In the genomic region with DNA sequence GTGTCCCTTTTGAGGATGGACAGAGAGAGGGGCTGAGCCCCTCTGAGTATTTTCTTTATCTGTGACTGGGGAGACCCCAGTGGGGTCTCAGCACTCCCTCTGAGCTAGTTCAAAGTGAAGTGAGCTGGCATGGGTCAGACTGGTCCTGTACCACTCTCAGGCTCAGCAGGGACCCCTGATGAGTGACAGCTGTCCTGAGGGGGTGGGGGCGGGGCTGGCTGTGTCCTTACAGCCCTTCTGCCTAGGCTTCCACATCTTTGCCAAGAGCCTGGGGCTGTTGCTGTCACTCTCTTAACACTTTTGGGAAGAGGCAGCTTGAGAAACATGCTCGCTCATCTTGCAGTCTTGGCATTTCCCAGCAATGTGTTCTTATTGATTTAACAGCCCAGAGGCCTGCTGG, we compare ENCODE assay signal across 12 mouse cellular contexts. TPM values are rescaled to one million over a fixed set of nuclear protein-coding genes. Genes with fewer than 3 reads are reported as not detected.
DNase-seq lines count a peak whose midpoint lies in the region; ATAC-seq and TF ChIP-seq lines count a peak whose summit lies in the region.
"Had no signal": no experiment of that assay in that cellular context is flagged by ENCODE, and none has a peak within 500 bp of the region (broad histone marks: within the 10 kb centered on the region; RNA-seq: fewer than 3 reads in every experiment).

No protein-coding gene starts in this region.

- H3K27ac ChIP-seq in lung, embryonic 14.5 days (ENCODE audit: low read depth), result no peak overlapping the region
- H3K27ac ChIP-seq in forebrain, embryonic 15.5 days (replicated peaks), result peak overlapping the region; percentile 24; the same call in 1 of the 2 replicates
- H3K27ac ChIP-seq in midbrain, embryonic 16.5 days (ENCODE audit: low read length), result no peak overlapping the region
- no peak overlapping the region for H3K27ac ChIP-seq in intestine, embryonic 15.5 days
- H3K27ac ChIP-seq: embryonic facial prominence, embryonic 12.5 days; left cerebral cortex, adult 2 months had no signal

- 0 out of 2 replicates have a peak, but pooled peaks cover 6% of the 10 kb centered on the region for H3K4me1 ChIP-seq in lung, embryonic 14.5 days (ENCODE audit: insufficient read depth)
- peaks cover 19% of the 10 kb centered on the region for H3K4me1 ChIP-seq in forebrain, embryonic 15.5 days
- H3K4me1 ChIP-seq in midbrain, embryonic 16.5 days (ENCODE audit: control insufficient read depth, insufficient read depth, low read length), result 0 out of 2 replicates have a peak, but pooled peaks cover 2% of the 10 kb centered on the region
- H3K4me1 ChIP-seq in intestine, embryonic 15.5 days (replicated peaks), result no peaks in the 10 kb centered on the region

- no peaks in the 10 kb centered on the region for H3K36me3 ChIP-seq in lung, embryonic 14.5 days (ENCODE audit: insufficient read depth)
- no peaks in the 10 kb centered on the region for H3K36me3 ChIP-seq in forebrain, embryonic 15.5 days
- no peaks in the 10 kb centered on the region for H3K36me3 ChIP-seq in midbrain, embryonic 16.5 days (ENCODE audit: control insufficient read depth, insufficient read depth, low read length)
- no peaks in the 10 kb centered on the region for H3K36me3 ChIP-seq in intestine, embryonic 15.5 days
- H3K36me3 ChIP-seq: embryonic facial prominence, embryonic 12.5 days had no signal

- H3K4me2 ChIP-seq in lung, embryonic 14.5 days, result no peak overlapping the region
- H3K4me2 ChIP-seq in forebrain, embryonic 15.5 days (replicated peaks), result no peak overlapping the region
- no peak overlapping the region for H3K4me2 ChIP-seq in midbrain, embryonic 16.5 days (ENCODE audit: low read length)
- H3K4me2 ChIP-seq in intestine, embryonic 15.5 days (replicated peaks), result no peak overlapping the region
- H3K4me2 ChIP-seq: embryonic facial prominence, embryonic 12.5 days had no signal

- 55% methylated on average over 2 of the region's 2 CpGs for WGBS in lung, embryonic 14.5 days
- WGBS in forebrain, embryonic 15.5 days, result 50% methylated on average over 2 of the region's 2 CpGs
- WGBS in midbrain, embryonic 16.5 days, result 30% methylated on average over 2 of the region's 2 CpGs
- 58% methylated on average over 2 of the region's 2 CpGs for WGBS in intestine, embryonic 15.5 days

- no peaks in the 10 kb centered on the region for H3K9me3 ChIP-seq in lung, embryonic 14.5 days (ENCODE audit: low read depth, low read length)
- H3K9me3 ChIP-seq in forebrain, embryonic 15.5 days, result no peaks in the 10 kb centered on the region
- no peaks in the 10 kb centered on the region for H3K9me3 ChIP-seq in midbrain, embryonic 16.5 days (replicated peaks; ENCODE audit: control insufficient read depth, low read length, poor library complexity, severe bottlenecking)
- H3K9me3 ChIP-seq in intestine, embryonic 15.5 days, result no peaks in the 10 kb centered on the region
- H3K9me3 ChIP-seq: embryonic facial prominence, embryonic 12.5 days had no signal

- no peak overlapping the region for H3K9ac ChIP-seq in lung, embryonic 14.5 days
- H3K9ac ChIP-seq in forebrain, embryonic 15.5 days (replicated peaks), result no peak overlapping the region
- H3K9ac ChIP-seq in midbrain, embryonic 16.5 days (ENCODE audit: low read depth, low read length), result no peak overlapping the region
- no peak overlapping the region for H3K9ac ChIP-seq in intestine, embryonic 15.5 days
- H3K9ac ChIP-seq: embryonic facial prominence, embryonic 12.5 days had no signal

- peak; percentile 47 for DNase-seq in lung, embryonic 14.5 days
- no peak for DNase-seq in lung, adult 18-20 months
- DNase-seq in brain, embryonic 14.5 days (ENCODE audit: low read depth), result peak; percentile 86
- no peak for DNase-seq in urinary bladder, adult 18-20 months (ENCODE audit: low spot score in 2 of 2)
- DNase-seq in gastrocnemius, adult 8-10 months (ENCODE audit: low spot score in 2 of 2), result no peak
- DNase-seq: gastrocnemius, postnatal 14 days; thymus, adult 2 months had no signal

- H3K4me3 ChIP-seq in lung, embryonic 14.5 days (ENCODE audit: low read depth, low read length), result no peak overlapping the region
- no peak overlapping the region for H3K4me3 ChIP-seq in forebrain, embryonic 15.5 days
- H3K4me3 ChIP-seq in midbrain, embryonic 16.5 days (ENCODE audit: low read depth, low read length), result no peak overlapping the region
- H3K4me3 ChIP-seq in intestine, embryonic 15.5 days (replicated peaks), result no peak overlapping the region
- H3K4me3 ChIP-seq: embryonic facial prominence, embryonic 12.5 days; left cerebral cortex, adult 2 months had no signal

- ATAC-seq in lung, embryonic 14.5 days (ENCODE audit: insufficient read depth), result no peak
- ATAC-seq in forebrain, embryonic 15.5 days (replicated peaks), result peak; percentile 89
- ATAC-seq in midbrain, embryonic 16.5 days, result peak; percentile 72
- ATAC-seq in intestine, embryonic 15.5 days, result no peak

- TF ChIP-seq CTCF in lung, embryonic 14.5 days (IDR thresholded peaks at IDR 0.05; ENCODE audit: low read depth), result no peak
- no peak for TF ChIP-seq CTCF in brain, embryonic 14.5 days (IDR thresholded peaks at IDR 0.05; ENCODE audit: borderline replicate concordance, extremely low read depth, insufficient read depth, insufficient read length)

- no peaks in the 10 kb centered on the region for H3K27me3 ChIP-seq in lung, embryonic 14.5 days (ENCODE audit: insufficient read depth, low read length)
- no peaks in the 10 kb centered on the region for H3K27me3 ChIP-seq in forebrain, embryonic 15.5 days
- H3K27me3 ChIP-seq in midbrain, embryonic 16.5 days (ENCODE audit: control insufficient read depth, insufficient read depth, low read depth, low read length), result no peaks in the 10 kb centered on the region
- H3K27me3 ChIP-seq in intestine, embryonic 15.5 days (replicated peaks), result no peaks in the 10 kb centered on the region
- H3K27me3 ChIP-seq: embryonic facial prominence, embryonic 12.5 days had no signal

- TF ChIP-seq POLR2A in brain, embryonic 14.5 days (IDR thresholded peaks at IDR 0.05; ENCODE audit: borderline replicate concordance, extremely low read depth, insufficient read depth, insufficient read length, poor library complexity, severe bottlenecking), result no peak

RNA-seq across cellular contexts. Expression of a gene that starts 27.8 kb away (rescaled TPM):
- 1.4 and 2.6 TPM in 2 replicates for polyA plus RNA-seq in lung, embryonic 14.5 days (2014; fragmentation: Nextera tagmentation; extraction: Ambion mirVana)
- 5.3 and 7.6 TPM in 2 replicates for polyA plus RNA-seq in brain, embryonic 14.5 days (2012; rRNA removed)
- 4.4 and 4.8 TPM in 2 replicates for polyA plus RNA-seq in forebrain, embryonic 15.5 days (2015; fragmentation: Nextera tagmentation; extraction: Ambion mirVana)
- 10.3 and 13.9 TPM in 2 replicates for polyA plus RNA-seq in midbrain, embryonic 16.5 days (2015; fragmentation: Nextera tagmentation; extraction: Ambion mirVana)
- polyA plus RNA-seq in intestine, embryonic 15.5 days (2015; fragmentation: Nextera tagmentation; extraction: Ambion mirVana), result 4.1 and 4.8 TPM in 2 replicates
- total RNA-seq in gastrocnemius, adult 8-10 months (2022), result 10 to 100 TPM in 2 of 4 experiments, 1 to 10 TPM in 2; 7.4 to 11.7 (median 9.5) TPM

Comparison
In these comparisons a context has a peak if more than half of its experiments do, and no peak if none do; other contexts are left out.
1. DNase-seq: peak in lung, embryonic 14.5 days (single experiment) and brain, embryonic 14.5 days (single experiment); none in lung, adult 18-20 months (0 of 2), urinary bladder, adult 18-20 months (0 of 2) and gastrocnemius, adult 8-10 months (0 of 2).
2. ATAC-seq: peak in forebrain, embryonic 15.5 days (single experiment) and midbrain, embryonic 16.5 days (single experiment); none in lung, embryonic 14.5 days (single experiment) and intestine, embryonic 15.5 days (single experiment).